Mouse (Mus musculus) T-cell, adult 2 months (primary cell): ENCODE results near the gene Atp6ap1l.
A peak's percentile ranks its signal among the peaks of the same experiment; 100 is the strongest.
"Not testable (repeated sequence)": the region's sequence is repeated elsewhere in the genome, so short reads cannot be mapped to it uniquely, and the experiment has no call there.

Experiments
- DNase-seq: peaks from one replicate; pipeline ENCODE4 v3.0.0; 2022; ENCODE audit warnings: low spot score

Gene Atp6ap1l

GRCm38 (mm10) chr13:90905176-90905575, at the start of gene Atp6ap1l:
Atp6ap1l (minus strand) TSS chr13:90905355.
- no peak for DNase-seq

- no peak for DNase-seq
Measured at GRCm38 (mm10) chr13:90939600-90939999, 34.4 kb upstream of the Atp6ap1l start.

- DNase-seq: no peak
Measured at GRCm38 (mm10) chr13:90939192-90939591, 34.0 kb upstream of the Atp6ap1l start.

- no peak for DNase-seq
Measured at GRCm38 (mm10) chr13:90935852-90936251, 30.7 kb upstream of the Atp6ap1l start.

GRCm38 (mm10) chr13:90933256-90933655, 28.1 kb upstream of the Atp6ap1l start:
- no peak for DNase-seq

- peak; percentile 71 for DNase-seq
Measured at GRCm38 (mm10) chr13:90929847-90930246, 24.7 kb upstream of the Atp6ap1l start.

GRCm38 (mm10) chr13:90928266-90928665, 23.1 kb upstream of the Atp6ap1l start:
- not testable (repeated sequence) for DNase-seq

- no peak for DNase-seq
Measured at GRCm38 (mm10) chr13:90926938-90927633, 21.9 kb upstream of the Atp6ap1l start.

- no peak for DNase-seq
Measured at GRCm38 (mm10) chr13:90926125-90926765, 21.1 kb upstream of the Atp6ap1l start.

- DNase-seq: no peak
Measured at GRCm38 (mm10) chr13:90925191-90925590, 20.0 kb upstream of the Atp6ap1l start.

- DNase-seq: no peak
Measured at GRCm38 (mm10) chr13:90924072-90924471, 18.9 kb upstream of the Atp6ap1l start.

GRCm38 (mm10) chr13:90923617-90924016, 18.5 kb upstream of the Atp6ap1l start:
- DNase-seq: not testable (repeated sequence)

GRCm38 (mm10) chr13:90922751-90923612, 17.8 kb upstream of the Atp6ap1l start, which contains the start of gene Rps23:
Rps23 (plus strand) TSS chr13:90922958.
- peak; percentile 87 for DNase-seq

- DNase-seq: no peak
Measured at GRCm38 (mm10) chr13:90914721-90915120, 9.6 kb upstream of the Atp6ap1l start.

GRCm38 (mm10) chr13:90913675-90914192, 8.6 kb upstream of the Atp6ap1l start:
- DNase-seq: no peak

GRCm38 (mm10) chr13:90912760-90913674, 7.9 kb upstream of the Atp6ap1l start:
- no peak for DNase-seq

- no peak for DNase-seq
Measured at GRCm38 (mm10) chr13:90907376-90907775, 2.2 kb upstream of the Atp6ap1l start.

GRCm38 (mm10) chr13:90896821-90897220, 8.3 kb downstream of the Atp6ap1l start:
- DNase-seq: no peak

- DNase-seq: no peak
Measured at GRCm38 (mm10) chr13:90896098-90896497, 9.1 kb downstream of the Atp6ap1l start.

- no peak for DNase-seq
Measured at GRCm38 (mm10) chr13:90894819-90895218, 10.3 kb downstream of the Atp6ap1l start.

- no peak for DNase-seq
Measured at GRCm38 (mm10) chr13:90890111-90890510, 15.0 kb downstream of the Atp6ap1l start.
